ENCODE assay signal across 9 mouse cellular contexts in the genomic region with DNA sequence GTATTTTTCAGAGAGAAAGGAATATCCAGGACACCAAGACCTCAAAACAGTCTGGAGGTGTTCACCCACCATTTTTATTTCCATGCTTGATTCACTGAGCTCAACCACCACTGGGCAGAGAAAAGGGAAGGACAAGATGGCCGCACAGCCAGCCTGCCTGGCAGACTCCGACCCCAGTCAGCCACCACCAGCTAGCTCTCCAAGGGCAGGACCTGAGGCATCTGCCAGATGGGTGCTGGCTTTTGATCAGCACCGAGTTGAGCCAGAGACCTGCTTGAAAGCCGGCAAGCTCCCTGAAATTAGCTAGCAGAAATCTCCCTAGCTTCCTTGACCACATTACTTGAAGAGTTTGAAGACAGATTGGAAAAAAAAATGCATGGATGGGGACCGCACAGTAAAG.
A peak's percentile ranks its signal among the peaks of the same experiment; 100 is the strongest.
DNase-seq lines count a peak whose midpoint lies in the region; ATAC-seq lines count a peak whose summit lies in the region.
"Had no signal": no experiment of that assay in that cellular context is flagged by ENCODE, and none has a peak within 500 bp of the region (broad histone marks: within the 10 kb centered on the region; RNA-seq: fewer than 3 reads in every experiment).

No protein-coding gene starts in this region.

- no peaks in the 10 kb centered on the region for H3K36me3 ChIP-seq in kidney, embryonic 15.5 days
- no peaks in the 10 kb centered on the region for H3K36me3 ChIP-seq in forebrain, embryonic 11.5 days (ENCODE audit: control insufficient read depth, insufficient read depth, low read length)
- no peaks in the 10 kb centered on the region for H3K36me3 ChIP-seq in hindbrain, embryonic 14.5 days (replicated peaks; ENCODE audit: control insufficient read depth, insufficient read depth)
- H3K36me3 ChIP-seq in neural tube, embryonic 12.5 days: no peaks in the 10 kb centered on the region

- ATAC-seq in kidney, embryonic 15.5 days (replicated peaks; ENCODE audit: low FRiP score): no peak
- ATAC-seq in forebrain, embryonic 11.5 days (replicated peaks; ENCODE audit: low FRiP score): no peak
- no peak for ATAC-seq in hindbrain, embryonic 14.5 days (ENCODE audit: low FRiP score)
- ATAC-seq in neural tube, embryonic 12.5 days (ENCODE audit: low FRiP score, low read depth): no peak

- no peak for DNase-seq in kidney, adult 9 months
- DNase-seq in forebrain, embryonic 11.5 days (ENCODE audit: low spot score): no peak
- DNase-seq in hindbrain, embryonic 14.5 days (ENCODE audit: low spot score): no peak
- no peak for DNase-seq in right cerebral cortex, postnatal 10 days (ENCODE audit: low spot score in 2 of 2)
- DNase-seq in urinary bladder, postnatal 14 days (ENCODE audit: low spot score): no peak
- no peak for DNase-seq in urinary bladder, postnatal 10 days (ENCODE audit: low spot score)
- DNase-seq: right cerebral cortex, adult 18-20 months had no signal

- H3K4me3 ChIP-seq in kidney, embryonic 15.5 days (replicated peaks): no peak overlapping the region
- no peak overlapping the region for H3K4me3 ChIP-seq in forebrain, embryonic 11.5 days (ENCODE audit: low read depth, low read length)
- no peak overlapping the region for H3K4me3 ChIP-seq in hindbrain, embryonic 14.5 days (replicated peaks; ENCODE audit: low read length)
- H3K4me3 ChIP-seq in neural tube, embryonic 12.5 days: no peak overlapping the region

- WGBS in kidney, embryonic 15.5 days: 74% methylated on average over 5 of the region's 5 CpGs
- WGBS in forebrain, embryonic 11.5 days: 73% methylated on average over 5 of the region's 5 CpGs
- WGBS in hindbrain, embryonic 14.5 days: 62% methylated on average over 5 of the region's 5 CpGs
- WGBS in neural tube, embryonic 12.5 days: 78% methylated on average over 5 of the region's 5 CpGs

- peak overlapping the region; percentile 97 for H3K27ac ChIP-seq in kidney, embryonic 15.5 days
- H3K27ac ChIP-seq in forebrain, embryonic 11.5 days (ENCODE audit: low read depth, low read length): peak overlapping the region; percentile 92
- peak overlapping the region; percentile 97 for H3K27ac ChIP-seq in hindbrain, embryonic 14.5 days
- peak overlapping the region; percentile 88 for H3K27ac ChIP-seq in neural tube, embryonic 12.5 days

- H3K27me3 ChIP-seq in kidney, embryonic 15.5 days: no peaks in the 10 kb centered on the region
- H3K27me3 ChIP-seq in forebrain, embryonic 11.5 days (ENCODE audit: control insufficient read depth, insufficient read depth, low read length): no peaks in the 10 kb centered on the region
- H3K27me3 ChIP-seq in hindbrain, embryonic 14.5 days (ENCODE audit: control insufficient read depth, insufficient read depth, low read length): no peaks in the 10 kb centered on the region
- H3K27me3 ChIP-seq in neural tube, embryonic 12.5 days (replicated peaks): no peaks in the 10 kb centered on the region

- H3K9ac ChIP-seq in kidney, embryonic 15.5 days: no peak overlapping the region
- H3K9ac ChIP-seq in forebrain, embryonic 11.5 days (ENCODE audit: low read length): peak overlapping the region; percentile 76
- peak overlapping the region; percentile 71 for H3K9ac ChIP-seq in hindbrain, embryonic 14.5 days
- no peak overlapping the region for H3K9ac ChIP-seq in neural tube, embryonic 12.5 days

- H3K4me2 ChIP-seq in kidney, embryonic 15.5 days: no peak overlapping the region
- H3K4me2 ChIP-seq in forebrain, embryonic 11.5 days (ENCODE audit: low read depth, low read length, severe bottlenecking): no peak overlapping the region
- peak overlapping the region; percentile 62 for H3K4me2 ChIP-seq in hindbrain, embryonic 14.5 days (replicated peaks)
- no peak overlapping the region for H3K4me2 ChIP-seq in neural tube, embryonic 12.5 days (replicated peaks)

- H3K4me1 ChIP-seq in kidney, embryonic 15.5 days: peaks cover 37% of the 10 kb centered on the region
- peaks cover 23% of the 10 kb centered on the region for H3K4me1 ChIP-seq in forebrain, embryonic 11.5 days (replicated peaks; ENCODE audit: control insufficient read depth, insufficient read depth, low read length)
- peaks cover 40% of the 10 kb centered on the region for H3K4me1 ChIP-seq in hindbrain, embryonic 14.5 days (replicated peaks; ENCODE audit: control insufficient read depth, insufficient read depth, low read length)
- peaks cover 30% of the 10 kb centered on the region for H3K4me1 ChIP-seq in neural tube, embryonic 12.5 days

- H3K9me3 ChIP-seq in kidney, embryonic 15.5 days (replicated peaks): no peaks in the 10 kb centered on the region
- H3K9me3 ChIP-seq in forebrain, embryonic 11.5 days (ENCODE audit: control insufficient read depth, low read length): no peaks in the 10 kb centered on the region
- no peaks in the 10 kb centered on the region for H3K9me3 ChIP-seq in hindbrain, embryonic 14.5 days (ENCODE audit: control insufficient read depth, low read length)
- no peaks in the 10 kb centered on the region for H3K9me3 ChIP-seq in neural tube, embryonic 12.5 days

Comparison
In these comparisons a context has a peak if more than half of its experiments do, and no peak if none do; other contexts are left out.
1. H3K9ac ChIP-seq: peak in forebrain, embryonic 11.5 days (single experiment) and hindbrain, embryonic 14.5 days (single experiment); none in kidney, embryonic 15.5 days (single experiment) and neural tube, embryonic 12.5 days (single experiment).
2. Peak in every context shown above with its lines, with median percentiles within 50 percentile points of each other: H3K27ac ChIP-seq.